Mouse (Mus musculus) heart, postnatal 4 days (tissue): ENCODE measurements at regions not wholly inside any gene's neighbourhood (a gene's known extent, or its start where the extent isn't known, plus 50 kb on each side); places are given as distances from the start of the nearest gene placed in this dataset.

Experiments
- DNase-seq: peaks from one replicate; pipeline ENCODE4 v3.0.0; 2021

DNA sequence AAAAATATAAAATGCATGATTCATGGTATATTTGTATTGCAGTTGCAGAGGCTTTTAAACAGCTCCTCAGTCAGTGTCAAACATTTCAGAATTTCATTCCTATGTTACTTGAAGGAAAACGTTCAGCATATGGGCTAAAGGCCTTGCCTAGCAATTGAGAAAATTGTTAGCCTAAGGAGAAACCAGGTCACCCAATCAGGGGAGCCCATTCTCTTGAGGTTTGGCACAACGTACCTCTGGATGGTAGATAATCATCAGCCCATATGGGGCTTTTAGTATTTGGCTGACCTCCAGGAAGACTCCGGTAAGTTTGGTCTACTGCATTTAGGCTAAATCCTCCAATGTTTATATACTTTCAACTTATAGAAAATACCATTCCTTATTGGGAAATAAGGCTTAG, 168.7 kb upstream of the Pdcd1 start:
- DNase-seq, result no peak

GRCm38 (mm10) chr1:94217407-94217806, 165.1 kb upstream of the Pdcd1 start:
- DNase-seq, result no peak

GRCm38 (mm10) chr1:94208929-94209328, 156.6 kb upstream of the Pdcd1 start:
- no peak for DNase-seq

- no peak for DNase-seq
Measured at GRCm38 (mm10) chr1:94207859-94208258, 155.5 kb upstream of the Pdcd1 start.

GRCm38 (mm10) chr1:94203281-94203680, 150.9 kb upstream of the Pdcd1 start:
- DNase-seq, result no peak

DNA sequence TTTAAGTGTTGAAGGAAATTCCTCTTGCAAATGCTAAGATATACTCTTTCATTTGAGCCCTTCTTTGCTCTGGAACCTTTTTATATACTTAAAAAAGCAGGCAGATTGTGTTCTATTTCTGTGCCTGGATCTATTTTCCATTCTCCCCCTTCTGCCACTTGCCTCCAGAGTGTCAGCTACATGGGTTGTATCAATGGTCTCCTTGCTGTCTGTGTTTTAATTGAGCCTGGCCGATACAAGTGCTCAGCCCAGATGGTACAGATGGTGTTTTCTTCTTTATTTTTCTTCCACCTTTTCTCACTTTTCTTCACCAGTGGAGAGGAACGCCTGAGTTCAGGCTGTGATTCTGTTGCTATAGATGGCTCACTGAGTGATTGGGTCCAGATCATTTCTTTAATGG, 131.5 kb upstream of the Pdcd1 start:
- DNase-seq, result no peak

- no peak for DNase-seq
Measured at GRCm38 (mm10) chr1:94149958-94150357, 97.6 kb upstream of the Pdcd1 start.

GRCm38 (mm10) chr1:94147015-94147414, 94.7 kb upstream of the Pdcd1 start:
- DNase-seq, result no peak

- DNase-seq, result no peak
Measured at GRCm38 (mm10) chr1:94140518-94140917, 88.2 kb upstream of the Pdcd1 start.

DNA sequence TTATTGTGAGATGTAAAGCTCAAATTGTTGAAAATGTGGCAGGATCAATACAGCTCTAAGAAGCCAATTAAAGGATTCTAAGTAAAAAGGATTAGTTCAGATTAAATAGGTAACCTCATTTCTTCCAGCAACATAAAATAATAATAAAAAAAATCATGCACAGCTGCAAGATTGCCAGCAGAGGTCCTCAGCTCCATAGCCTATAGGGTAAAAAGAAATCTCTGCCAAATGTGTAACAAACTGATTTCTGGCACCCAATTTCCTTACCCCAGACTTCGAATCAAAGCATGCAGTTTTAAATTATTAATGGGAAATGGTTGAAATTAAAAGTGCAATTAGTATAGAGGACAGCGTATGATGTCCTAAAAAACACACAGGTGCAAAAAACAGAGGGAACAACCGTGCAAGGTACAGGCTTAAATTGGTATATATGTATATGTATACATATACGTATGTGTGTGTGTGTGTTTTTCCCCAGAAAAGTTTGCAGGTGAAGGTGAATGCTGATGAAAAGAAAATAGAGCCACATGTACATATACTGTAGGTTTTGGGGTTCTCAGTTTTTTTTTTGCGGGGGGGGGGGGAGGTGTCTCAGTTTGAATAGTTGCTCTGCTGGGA, 87.2 kb upstream of the Pdcd1 start:
- no peak for DNase-seq

- no peak for DNase-seq
Measured at GRCm38 (mm10) chr1:94136731-94137130, 84.4 kb upstream of the Pdcd1 start.
